Mouse (Mus musculus) cerebellum, adult 11-12 months (tissue): Measurements from ENCODE around the gene Cgn.
"Not testable (repeated sequence)": the region's sequence is repeated elsewhere in the genome, so short reads cannot be mapped to it uniquely, and the experiment has no call there.

ENCODE experiments used
- DNase-seq: peaks from one replicate; pipeline ENCODE4 v3.0.0; 2022

Gene Cgn

GRCm38 (mm10) chr3:94789071-94789470, 2.8 kb upstream of the Cgn start:
- no peak for DNase-seq

DNA sequence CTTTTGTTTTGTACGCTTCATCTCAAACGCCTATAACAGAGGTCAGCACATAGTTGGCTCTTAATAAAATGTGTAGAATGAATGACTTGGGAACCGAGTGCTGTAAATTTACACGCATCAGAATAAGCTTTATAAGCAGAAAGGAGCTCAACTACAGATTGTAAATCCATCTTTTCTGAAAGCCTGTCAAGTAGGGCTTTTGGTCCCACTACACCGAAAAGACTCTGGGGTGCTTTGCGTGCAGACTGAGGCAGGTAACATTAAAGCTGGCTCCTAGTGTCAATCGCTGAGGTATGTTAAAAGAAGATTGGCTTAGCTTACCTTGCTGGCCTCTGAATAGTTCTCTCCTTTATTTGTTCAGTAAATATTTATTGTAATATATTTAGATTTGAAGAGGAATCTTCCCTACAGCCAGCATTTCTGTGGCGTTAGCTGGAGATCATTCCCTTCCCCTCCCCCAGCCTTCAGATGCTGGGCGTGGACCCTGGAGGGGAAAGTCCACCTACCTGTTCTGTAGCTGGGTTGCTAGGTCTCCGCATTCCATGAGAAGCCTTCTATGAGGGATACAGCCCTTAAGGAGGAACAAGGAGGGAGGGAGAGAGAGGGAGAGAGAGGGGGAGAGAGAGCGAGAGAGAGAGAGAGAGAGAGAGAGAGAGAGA, 959 bp upstream of the Cgn start:
- DNase-seq, result peak; percentile 44

DNA sequence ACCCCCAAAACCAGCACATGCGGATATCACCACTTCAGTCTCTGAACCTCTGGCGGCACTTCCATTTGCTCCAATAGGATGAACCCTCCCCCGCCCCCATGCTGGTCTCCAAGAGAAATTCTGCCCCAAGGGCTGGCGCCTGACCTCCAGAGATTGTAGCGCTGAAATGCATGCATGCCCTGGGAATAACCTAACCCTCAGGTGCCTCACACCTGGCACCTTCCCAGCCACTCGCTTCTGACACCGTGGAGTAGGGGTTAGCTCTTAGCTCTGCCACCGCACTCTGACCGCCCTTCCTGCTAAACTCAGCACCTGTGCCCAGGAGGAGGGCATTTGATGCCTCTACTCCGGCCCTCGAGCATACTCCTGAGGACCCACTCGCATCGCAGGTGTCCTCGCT, 334 bp downstream of the Cgn start:
- DNase-seq, result no peak

- peak; percentile 15 for DNase-seq
Measured at GRCm38 (mm10) chr3:94784171-94784701, 2.1 kb downstream of the Cgn start.

DNA sequence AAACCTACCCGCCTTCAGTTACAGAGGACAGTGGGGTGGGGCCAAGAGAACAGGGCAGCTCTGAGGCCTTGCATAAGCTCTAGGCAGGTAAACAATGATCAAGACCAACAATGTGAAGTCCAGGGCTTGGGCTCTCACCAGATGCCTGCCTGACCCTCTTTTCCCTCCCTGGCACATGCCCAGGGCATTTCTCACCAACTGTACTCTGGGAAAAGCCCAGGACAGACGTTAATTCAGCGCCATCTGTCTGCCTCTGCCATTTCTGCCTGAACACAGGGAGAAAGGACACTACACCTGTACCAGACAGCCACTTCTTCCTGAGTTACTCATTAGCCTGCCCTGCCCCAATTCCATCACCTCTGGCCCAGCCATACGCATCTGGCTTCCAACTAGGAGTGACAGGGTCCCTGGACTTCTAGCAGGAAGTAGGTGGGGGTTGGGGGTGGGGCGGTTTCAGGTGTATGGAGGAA, 2.8 kb downstream of the Cgn start:
- peak; percentile 51 for DNase-seq

GRCm38 (mm10) chr3:94782936-94783335, 3.4 kb downstream of the Cgn start:
- DNase-seq, result no peak

GRCm38 (mm10) chr3:94781356-94781755, 4.9 kb downstream of the Cgn start:
- no peak for DNase-seq

DNA sequence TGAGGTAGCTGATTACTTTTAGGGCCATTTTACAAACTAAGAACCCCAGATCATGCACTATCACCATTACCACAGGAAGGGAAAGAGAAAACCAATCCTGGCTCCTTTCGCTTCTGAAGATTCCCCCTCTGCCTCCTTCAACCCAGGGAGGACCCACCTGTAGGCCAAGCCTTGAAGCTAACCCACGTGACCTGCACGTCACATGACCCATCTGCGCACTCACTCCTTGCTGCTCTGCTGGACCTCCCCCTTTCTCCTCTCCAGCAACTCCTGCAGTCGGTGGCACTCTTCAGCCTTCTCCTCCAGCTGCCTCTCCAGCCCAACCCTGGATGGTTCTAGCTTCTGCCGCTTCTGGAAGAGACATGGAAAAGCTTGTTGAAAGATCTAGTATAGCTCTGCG, 10.4 kb downstream of the Cgn start:
- DNase-seq, result no peak

DNA sequence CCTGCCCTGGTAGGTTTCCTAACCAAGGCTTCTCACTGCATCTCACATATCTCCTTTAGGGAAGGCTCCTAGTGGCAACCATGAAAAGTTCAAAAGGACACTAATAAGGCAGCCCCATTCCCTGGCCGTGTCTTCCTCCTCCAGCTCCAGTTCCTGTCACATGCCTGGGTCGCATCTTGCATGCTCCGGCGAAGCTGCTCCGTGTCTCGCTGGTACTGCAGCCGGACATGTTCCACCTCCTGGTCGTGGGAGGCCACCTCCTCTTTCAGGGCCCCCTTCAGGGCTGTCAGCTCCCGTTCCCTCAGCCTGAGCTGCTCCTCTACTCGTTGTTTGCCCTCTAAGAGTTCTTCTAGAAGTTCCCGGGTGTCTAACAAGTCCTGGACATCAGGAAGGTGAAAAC, 12.3 kb downstream of the Cgn start:
- DNase-seq, result no peak

DNA sequence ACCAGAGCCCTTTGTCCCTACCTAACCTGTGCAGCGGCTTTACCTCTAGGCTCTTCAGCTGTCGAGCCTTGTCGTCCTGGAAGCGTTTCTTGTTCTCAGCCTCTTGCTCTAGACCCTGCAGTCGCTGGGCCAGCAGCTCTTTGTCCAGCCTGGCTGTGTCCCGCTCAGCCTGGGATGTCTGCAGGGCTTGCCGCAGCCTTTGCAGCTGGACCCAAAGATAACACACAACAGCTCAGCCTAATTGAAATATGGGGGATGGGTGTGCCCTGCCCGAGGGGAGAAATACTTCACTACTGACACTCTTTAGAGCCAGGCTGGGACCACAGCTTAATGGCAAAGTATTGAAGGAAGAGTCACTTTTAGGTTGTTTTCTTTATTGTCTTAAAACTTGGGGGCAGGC, 20.8 kb downstream of the Cgn start:
- not testable (repeated sequence) for DNase-seq

DNA sequence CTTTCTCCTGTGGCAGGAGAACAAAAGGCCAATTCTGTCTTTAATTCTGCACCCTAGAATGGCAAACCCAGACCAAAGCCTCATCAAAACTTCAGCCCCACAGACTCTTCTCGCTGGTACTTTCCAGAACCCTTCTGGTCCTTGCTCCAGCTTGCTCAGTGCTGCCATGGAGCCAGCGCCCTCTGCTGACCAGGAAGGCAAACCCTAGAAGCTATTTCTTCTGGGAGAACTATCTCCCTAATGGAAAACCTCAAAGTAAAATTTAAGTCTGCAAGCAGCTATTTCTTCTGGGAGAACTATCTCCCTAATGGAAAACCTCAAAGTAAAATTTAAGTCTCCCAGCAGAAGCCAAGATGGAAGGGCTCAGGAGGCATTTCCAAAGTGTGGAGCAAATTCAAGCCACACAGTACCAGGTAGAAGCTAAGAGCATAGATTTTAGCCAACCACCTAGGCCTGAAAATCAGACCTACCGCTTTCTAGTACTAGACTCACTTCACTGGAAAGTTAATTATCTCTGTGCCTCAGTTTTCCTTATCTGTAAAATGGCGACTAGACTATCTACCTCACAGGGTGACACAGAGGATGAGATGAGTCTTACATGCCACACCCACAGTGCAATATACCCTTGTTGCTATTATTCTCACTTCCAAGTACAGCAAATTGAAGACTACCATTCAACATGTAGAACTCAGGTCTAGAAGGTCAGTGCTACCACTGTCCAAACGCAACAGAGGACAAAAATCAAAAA, 21.6 kb downstream of the Cgn start:
- DNase-seq, result not testable (repeated sequence)

DNA sequence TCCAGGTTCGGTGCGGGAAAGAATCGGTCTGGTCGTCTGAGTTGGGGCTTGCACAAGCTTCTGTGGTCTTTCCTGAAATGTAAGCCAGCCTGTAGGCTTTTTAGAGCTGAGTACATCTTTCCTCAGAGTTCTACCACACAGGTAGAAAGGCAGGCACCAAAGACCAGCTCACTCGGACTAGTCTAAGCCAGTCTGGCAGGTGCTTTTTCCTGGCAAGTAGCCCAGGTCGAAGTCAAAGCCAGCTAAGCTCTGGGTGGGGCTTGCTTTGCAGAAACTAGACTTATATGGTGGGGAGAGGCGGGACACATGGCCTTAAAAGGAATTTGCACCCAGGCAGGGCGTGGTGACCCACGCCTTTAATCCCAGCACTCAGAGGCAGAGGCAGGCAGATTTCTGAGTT, 27.9 kb downstream of the Cgn start:
- peak; percentile 30 for DNase-seq

DNA sequence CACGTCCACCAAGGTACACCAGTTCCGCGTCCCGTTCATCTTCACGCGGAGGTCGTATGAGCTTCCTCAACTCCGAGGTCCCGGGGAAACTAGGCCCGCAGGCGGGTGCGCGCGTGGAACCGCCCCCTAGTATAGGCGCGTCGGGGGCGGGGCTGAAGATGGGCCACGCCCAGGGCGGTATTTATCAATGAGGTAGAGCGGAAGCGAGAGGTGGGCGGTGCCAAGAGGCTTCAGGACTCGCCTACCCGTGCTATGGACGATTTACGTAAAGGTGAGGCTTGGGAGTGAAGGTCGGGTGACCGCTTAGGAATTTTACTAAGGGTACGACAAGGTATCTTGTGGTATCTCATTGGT, 28.3 kb downstream of the Cgn start:
- peak; percentile 47 for DNase-seq

- DNase-seq, result not testable (repeated sequence)
Measured at GRCm38 (mm10) chr3:94757251-94758055, 28.8 kb downstream of the Cgn start.

DNA sequence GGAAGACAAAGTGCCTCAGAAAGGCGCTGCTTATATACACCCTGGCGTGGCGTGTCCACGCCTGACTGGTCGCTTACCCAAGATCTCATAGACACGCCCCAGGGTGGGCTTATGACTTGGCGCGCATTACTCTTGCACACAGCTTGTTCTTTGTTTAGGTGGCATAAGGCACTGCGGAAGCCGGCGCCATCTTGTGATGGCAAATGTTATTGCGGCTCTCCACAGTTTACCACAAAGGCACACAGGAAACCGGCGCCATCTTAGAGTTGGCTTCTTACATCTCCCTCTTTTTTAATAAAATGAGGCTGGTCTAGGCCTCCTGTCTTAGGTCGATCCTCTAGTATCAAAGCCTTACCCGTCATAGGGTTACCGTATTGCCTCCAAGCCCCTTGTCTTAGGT, 40.6 kb downstream of the Cgn start:
- no peak for DNase-seq

DNA sequence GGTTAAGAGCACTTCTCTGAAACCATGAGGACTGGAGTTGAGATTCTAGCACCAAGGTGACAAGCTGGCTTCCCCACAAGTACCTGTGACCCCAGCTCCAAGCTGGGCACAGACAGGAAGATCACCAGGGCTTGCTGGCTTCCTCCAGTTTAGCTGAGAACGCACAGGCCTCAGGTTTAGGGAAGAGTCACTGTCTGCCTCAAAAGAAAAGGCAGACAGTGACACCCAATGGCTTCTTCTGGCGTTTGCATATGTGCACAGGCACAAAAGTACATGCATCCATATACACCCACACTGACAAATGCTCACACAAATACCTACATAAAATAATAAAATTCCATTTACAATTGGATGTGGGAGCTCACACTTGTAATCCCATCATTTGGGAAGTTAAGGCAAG, 62.7 kb downstream of the Cgn start:
- DNase-seq, result not testable (repeated sequence)

GRCm38 (mm10) chr3:94718253-94718652, 68.0 kb downstream of the Cgn start:
- DNase-seq, result not testable (repeated sequence)

DNA sequence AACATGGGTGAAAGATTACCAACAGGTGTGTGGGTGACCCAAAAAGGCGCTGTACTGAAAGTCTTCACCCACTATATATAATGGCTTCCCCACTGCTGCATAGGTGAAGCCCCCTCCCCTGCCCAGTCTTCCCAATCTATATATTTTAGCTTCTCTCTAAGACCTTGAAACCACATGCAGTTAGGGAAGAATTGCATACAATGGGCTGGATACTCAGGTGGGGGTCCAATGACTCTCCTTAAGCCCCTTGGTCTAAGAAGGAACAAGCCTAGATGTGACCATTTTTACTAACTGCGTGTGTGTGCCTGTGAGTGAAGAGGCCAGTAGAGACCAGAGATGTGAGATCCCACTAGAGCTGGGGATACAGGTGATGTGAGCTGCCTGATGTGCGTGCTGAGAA, 72.9 kb downstream of the Cgn start:
- not testable (repeated sequence) for DNase-seq

GRCm38 (mm10) chr3:94710591-94710990, 75.7 kb downstream of the Cgn start:
- DNase-seq, result not testable (repeated sequence)
